Mouse (Mus musculus): Measurements from ENCODE around the gene Orai3.
"Not testable (repeated sequence)": the region's sequence is repeated elsewhere in the genome, so short reads cannot be mapped to it uniquely, and the experiment has no call there.

Gene Orai3

DNA sequence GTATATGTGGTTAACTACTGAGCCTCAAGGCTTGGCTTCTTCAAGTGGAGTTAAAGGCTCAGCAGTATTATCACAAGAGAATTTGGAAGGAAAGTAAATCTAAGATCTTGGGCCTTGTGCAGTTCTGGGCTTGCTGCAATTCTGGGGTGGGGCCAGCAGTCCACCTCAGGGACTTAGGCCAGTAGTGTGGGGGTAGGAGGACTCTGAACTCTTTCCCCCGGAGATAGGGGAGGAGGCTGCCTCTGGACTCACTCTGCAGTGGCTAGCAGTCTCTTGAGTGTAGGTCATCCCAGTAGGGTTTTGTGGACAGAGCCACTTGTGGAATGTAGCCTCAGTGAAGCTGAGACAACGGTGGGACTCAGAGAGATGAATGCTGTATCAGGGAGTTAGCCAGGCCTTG lies 3.9 kb upstream of the Orai3 start:
- DNase-seq, result no peak

DNA sequence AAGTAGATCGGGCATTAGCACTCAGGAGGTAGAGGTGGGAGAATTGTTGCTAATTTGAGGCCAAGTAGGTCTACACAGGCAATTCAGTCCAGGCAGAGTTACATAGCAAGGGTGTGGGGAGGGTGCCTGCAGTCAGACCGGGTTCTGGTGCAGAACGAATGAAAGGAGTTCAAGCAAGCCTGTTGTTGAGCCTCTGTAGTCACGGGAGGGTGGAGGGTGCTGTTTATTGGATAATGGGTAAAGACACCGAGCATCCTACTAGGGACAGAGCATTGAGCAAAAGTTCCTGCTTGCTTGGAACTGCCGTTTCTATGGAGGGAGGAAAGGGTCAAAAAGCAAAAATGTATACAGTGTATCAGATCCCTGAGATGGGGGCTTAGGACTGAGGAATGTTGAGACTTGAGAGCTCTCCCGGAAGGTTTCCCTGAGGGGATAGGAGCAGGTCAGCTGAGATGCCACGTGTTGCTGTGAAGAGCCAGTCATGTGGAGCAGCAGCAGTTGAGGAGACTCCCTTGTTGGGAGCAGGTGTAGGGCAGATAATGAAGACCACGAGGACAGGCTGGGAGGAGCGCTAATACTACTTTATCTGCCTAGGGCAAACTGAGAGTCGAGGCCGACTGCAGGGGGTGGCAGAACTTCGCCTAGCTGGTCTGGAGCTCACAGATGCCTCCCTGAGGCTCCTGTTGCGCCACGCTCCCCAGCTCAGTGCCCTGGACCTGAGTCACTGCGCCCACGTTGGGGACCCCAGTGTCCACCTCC lies 2.6 kb upstream of the Orai3 start:
- no peak for DNase-seq

DNA sequence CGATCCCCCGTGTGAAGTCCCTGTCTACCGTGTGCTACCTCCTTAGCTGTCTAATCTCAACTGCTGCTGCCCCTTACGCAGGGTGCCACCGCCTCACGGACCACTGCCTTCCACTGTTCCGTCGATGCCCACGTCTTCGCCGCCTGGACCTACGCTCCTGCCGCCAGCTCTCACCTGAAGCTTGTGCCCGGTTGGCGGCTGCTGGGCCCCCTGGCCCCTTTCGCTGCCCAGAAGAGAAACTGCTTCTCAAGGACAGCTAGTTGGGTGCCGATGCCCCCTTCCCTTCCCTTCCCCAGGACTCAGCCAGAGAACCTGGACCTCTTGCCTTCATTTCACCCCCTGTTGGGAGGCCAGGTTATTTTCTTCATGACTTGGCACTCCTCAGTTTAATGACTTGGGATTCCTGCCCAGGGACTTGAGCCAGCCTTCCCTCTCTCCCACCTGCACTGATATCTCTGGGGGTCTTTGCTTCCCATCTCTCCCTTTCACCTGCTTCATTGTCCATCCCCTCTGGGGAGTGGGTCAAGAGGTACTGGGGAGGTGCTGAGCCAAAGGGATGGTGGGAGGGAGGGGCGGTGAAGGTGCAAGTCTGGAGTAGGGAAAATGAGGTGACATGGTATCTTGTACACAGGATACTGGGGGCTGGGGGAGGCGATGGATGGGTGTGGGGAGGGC lies 1.8 kb upstream of the Orai3 start:
- no peak for DNase-seq

DNA sequence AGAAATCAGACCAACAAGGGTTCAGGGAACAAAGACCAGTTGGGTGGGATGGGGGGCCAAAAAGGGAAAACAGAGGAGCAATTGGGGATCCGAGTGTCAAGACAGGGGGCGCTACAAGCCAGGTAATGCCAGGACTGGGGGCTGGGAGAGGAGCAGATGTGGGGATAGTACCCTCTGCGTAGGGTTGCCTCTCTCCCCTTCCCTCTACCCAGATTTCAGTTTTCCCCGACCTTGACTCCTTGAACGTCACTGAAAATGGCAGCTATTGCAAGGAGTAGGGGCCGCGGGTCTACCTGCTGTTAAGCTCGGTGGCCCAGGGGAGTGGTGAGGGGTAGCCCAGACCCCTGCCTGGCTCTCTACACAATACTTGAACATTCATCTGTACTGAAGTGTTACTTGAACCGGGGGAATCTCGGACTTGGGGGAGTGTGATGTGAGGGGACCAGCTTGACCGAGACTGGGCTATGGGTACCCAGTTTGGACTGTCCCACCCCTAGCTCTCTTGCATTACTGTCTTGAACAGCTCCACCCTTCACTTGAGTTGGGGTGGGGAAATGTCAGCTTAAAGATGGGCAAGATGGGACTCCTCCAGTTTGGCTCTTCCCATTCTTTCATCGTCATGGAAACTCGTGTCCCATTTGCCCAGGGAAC lies 1.1 kb upstream of the Orai3 start:
- no peak for DNase-seq

DNA sequence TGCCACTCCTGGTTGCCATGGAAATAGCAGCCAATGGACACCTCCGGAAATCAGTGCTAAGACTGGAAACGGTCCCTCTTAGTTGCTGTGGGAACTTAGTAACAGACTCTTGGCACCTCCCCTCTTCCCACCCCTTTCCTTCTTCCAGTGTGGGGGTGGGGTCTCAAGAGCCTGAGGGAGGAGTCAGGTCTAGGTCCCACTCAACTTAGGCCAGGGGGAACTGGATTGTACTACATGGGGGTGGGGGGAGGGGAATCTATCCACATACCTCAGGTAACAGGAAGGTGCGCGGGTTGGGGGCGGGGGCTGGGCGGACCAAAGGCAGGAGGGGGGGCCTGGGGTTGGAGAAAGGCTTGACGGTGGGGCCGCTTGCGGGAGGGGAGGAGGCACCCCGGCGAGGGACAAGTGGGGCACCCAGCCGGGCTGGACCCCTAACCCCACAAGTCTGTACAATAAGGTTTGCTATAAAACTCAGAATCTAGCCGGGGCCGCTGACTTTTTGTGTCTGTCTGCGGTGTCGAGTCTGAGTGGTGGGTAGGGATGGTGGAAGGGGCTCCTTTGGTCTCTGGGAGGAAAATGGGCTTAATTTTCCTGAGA lies 520 bp upstream of the Orai3 start:
- peak; percentile 97 to 98 for DNase-seq

DNA sequence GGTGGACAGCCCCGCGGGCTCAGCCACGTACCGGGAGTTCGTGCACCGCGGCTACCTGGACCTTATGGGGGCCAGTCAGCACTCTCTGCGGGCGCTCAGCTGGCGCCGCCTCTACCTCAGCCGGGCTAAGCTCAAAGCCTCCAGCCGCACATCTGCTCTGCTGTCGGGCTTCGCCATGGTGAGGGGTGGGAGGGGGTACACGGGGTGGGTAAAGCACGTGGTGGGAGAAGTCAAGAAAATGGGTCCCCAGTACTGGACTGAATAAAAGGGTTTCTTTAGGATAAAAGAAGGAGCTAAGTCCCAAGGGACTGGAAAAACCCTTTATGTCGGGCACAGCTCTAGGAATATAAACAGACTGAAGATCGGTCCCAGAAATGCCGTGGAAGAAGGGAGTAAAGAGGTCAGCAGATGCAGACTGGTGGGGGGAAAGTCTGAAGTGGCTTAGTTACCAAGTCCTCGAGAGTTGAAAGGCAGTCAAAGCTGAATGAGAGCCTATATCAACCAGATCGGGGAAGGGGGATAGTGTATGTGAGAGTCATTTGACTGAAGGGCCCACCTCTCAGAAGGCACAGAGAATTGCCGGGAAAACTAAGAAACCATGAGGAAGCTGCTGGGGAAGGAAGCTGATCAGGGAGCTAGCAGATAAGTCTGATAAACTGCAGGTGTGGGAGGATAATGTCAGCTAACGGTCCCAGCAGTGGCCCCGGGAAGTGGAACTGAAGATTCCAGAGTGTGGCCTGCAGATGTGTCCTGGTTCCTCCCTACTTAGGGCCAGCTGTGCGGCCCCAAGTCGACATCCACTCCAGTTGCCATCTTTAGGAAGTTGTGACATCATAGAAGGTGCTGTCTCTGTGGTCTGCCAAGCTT lies 657 bp downstream of the Orai3 start:
- no peak for DNase-seq

DNA sequence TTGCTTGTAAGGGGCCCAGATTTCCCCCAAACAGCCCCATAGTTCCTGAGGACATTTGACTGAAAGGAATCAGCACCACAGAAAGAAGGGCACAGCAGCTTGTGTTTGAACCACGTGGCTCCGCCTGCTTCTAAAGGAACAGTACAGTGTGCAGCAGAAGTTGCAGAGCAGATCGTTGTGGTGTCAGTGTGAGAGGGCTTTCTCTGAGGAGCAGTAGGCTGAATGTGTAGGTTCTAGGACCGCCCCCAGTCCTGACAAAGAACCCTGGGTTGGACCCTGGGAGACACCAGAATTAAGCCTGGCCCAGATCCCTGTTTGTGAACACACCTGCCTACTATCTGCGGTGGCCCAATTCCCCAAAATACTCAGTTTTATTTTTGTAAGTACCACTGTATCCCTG lies 1.6 kb downstream of the Orai3 start:
- DNase-seq, result no peak

DNA sequence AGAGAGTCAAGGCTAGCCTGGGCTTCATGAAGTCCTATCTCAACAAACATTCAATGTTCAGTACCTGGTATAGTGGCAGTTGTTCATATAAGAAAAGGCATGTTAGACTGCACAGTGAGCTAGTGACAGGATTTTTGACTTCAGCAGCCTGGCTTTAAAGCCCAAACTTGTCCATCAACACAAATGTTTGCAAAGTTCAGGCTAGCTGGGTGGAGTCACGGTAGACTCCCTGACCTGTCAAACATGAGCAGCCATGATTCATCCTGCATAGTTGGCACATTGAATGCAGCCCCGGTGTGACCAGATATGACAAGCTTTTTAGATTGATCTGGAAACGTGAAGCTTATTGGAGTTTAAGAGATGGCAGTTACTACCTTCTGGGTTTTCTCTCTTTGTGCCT lies 2.5 kb downstream of the Orai3 start:
- no peak for DNase-seq

DNA sequence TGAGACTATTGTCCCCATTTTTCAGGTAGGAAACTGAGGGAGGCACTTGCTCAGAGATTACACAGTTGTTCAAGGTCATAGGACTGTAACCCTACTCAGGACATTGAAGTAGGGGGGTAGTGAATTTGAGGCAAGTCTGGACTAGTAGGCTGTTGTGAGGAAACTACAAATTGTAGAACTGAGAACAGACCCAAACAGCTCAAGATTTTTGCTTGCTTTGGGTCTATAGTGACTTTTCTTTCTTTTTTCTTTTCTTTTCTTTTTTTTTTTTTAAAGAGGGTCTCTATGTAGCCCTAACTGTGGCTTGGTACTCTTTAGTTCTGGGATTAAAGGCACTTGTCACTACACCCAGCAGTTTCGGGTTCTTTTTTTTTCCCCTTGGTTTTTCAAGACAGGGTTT lies 2.9 kb downstream of the Orai3 start:
- no peak for DNase-seq

DNA sequence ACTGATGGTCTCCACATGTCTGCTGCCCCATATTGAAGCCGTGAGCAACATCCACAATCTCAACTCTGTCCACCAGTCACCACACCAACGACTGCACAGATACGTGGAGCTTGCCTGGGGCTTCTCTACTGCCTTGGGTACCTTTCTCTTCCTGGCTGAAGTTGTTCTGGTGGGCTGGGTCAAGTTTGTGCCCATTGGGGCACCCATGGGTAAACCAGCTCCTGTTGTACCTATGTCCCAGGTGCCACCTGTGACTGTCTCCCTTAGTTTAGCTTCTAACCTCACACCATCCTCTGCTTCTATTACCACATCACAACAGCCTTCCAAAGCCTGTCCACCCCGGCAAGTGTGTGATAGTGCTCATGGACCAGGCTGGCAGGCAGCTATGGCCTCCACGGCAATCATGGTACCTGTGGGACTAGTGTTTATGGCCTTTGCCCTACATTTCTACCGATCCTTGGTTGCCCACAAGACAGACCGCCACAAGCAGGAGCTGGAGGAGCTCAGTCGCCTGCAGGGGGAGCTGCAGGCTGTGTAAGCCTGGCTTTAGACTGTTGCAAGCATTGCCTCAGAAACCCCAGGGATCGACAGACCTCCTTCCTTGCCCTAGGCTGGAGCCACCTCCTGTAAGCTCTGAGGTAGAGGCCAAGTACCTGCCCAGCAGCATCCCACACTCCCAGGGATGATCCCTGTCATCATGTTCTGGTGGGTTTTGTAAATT lies 4.2 kb downstream of the Orai3 start:
- DNase-seq, result peak; percentile 47 to 62

DNA sequence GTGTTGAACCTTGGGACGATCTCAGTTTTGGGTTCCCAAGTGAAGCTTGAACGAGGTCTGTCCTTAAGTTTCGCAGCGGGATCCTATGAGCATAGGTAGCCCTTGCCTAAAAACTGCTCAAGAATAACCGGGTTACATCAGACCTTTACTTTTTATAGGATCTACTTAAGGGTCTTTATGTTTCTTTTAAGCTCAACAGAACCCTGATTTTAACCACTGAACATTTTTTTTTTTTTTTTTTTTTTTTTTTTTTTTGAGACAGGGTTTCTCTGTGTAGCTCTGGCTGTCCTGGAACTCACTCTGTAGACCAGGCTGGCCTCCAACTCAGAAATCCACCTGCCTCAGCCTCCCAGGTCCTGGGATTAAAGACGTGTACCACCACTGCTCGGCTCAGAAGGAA lies 6.2 kb downstream of the Orai3 start:
- DNase-seq, result not testable (repeated sequence)

DNA sequence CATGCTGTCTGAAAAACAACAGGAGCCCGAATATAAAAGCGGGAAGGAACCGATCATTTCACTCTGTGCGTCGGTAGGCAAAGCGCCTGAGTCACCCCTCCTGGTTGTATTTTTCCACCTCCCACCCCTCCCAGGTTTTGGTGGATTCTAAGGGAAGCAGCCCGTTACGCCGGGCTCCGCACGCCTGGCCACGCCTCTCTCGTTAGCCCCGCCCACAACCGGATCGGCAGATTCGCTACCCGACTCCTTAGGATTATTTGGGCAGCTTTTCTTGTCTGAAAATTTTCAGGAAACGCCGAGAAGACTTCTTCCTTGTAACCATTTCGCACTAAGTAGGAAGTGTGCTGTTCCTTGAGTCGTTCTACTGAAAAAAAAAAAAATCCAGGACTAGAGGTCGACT lies 6.8 kb downstream of the Orai3 start, which contains the start of gene Setd1a:
Setd1a (plus strand) TSS at position 245 of the 400 bp plus-strand sequence.
- peak; percentile 84 to 88 for DNase-seq

DNA sequence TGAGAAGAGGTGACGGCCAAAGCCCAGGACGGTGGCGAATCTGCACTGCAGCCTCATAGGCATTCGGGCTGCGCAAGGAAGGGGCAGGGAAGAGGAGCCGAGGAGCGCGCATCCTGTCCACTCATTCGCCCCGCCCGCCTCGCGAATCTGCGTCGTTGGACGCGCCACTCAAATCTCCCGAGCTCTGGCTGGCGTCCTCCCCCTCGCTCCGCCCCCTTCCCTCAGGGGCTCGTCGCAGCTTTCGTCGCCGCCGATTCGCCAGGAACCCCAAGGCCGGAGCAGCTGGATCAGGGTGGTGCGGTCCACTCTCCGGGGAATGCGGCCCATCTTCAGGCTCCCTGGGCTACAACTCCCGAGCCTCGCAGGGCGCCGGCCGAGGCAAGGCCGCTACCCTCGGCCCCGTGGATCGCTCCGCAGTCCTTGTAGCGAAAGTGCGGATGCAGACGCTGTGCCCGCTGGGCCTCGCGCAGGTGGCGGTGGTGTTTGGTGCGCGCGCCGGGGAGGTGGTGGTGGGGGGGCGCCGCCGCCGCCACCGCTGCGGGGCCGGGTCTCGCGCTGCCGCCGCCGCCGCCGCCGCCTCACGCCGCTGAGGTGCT lies 7.4 kb downstream of the Orai3 start:
- DNase-seq, result peak; percentile 96 to 97

DNA sequence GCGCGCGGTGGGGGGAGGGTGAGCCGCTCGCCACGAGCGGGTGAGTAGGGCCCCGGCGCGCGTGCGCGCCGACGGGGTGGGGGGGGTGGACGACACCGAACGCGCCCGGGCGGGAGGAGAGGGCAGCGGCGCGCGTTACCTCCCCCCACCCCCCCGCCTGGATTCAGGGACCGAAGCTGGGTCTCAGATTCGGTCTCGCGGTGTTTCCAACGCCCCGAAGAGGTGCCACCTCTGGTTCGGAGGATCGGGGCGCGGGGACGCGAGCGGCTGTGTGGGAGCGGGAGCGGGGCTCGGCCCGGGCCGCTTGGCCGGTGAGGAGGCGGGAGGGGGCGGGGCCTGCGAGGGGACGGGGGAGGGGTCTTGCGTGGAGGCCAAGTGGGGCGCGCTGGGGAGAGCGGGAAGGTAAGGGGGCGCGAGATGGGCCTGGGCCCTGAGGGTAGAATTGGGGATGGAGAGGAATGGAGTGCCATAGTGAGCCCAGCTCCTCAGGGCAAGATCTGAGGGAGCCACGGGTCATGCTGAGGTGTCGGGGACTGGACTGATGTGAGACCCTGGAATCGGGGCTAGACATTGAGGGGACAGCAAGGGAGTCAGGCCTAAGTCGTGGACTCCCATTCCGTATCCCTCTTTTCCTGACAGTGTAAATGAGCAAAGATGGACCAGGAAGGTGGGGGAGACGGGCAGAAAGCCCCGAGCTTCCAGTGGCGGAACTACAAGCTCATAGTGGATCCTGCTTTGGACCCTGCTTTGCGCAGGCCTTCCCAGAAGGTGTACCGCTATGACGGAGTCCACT lies 8.1 kb downstream of the Orai3 start:
- peak; percentile 39 to 42 for DNase-seq

DNA sequence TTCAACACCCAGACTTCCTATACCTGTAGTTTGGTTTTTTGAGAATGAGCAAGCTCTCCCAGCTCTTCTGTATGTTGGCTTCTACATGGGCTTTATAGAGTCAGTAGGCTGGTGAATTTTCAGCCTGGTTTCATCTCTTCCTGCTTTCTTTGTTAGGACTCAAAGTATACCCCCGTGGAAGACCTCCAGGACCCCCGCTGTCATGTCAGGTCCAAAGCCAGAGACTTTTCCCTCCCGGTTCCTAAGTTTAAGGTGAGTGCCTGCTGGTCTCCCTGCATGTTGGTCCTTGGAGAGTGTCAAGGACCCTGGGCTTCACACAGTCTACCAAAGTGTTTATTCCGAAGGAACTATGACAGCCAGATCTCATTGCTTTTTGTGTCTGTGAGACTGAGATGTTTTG lies 8.7 kb downstream of the Orai3 start:
- no peak for DNase-seq

DNA sequence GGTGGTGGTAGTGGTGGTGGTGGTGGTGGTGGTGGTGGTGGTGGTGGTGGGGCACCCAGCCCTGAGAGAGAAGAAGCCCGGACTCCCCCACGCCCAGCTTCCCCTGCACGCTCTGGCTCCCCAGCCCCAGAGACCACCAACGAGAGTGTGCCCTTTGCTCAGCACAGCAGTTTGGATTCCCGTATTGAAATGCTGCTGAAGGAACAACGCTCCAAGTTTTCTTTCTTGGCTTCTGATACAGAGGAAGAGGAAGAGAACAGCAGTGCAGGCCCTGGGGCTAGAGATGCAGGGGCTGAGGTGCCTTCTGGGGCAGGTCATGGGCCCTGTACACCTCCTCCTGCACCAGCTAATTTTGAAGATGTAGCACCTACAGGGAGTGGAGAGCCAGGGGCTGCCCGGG lies 15.7 kb downstream of the Orai3 start, which contains the start of gene Gm49388:
Gm49388 (plus strand) TSS at position 301 of the 400 bp plus-strand sequence.
- DNase-seq, result no peak

DNA sequence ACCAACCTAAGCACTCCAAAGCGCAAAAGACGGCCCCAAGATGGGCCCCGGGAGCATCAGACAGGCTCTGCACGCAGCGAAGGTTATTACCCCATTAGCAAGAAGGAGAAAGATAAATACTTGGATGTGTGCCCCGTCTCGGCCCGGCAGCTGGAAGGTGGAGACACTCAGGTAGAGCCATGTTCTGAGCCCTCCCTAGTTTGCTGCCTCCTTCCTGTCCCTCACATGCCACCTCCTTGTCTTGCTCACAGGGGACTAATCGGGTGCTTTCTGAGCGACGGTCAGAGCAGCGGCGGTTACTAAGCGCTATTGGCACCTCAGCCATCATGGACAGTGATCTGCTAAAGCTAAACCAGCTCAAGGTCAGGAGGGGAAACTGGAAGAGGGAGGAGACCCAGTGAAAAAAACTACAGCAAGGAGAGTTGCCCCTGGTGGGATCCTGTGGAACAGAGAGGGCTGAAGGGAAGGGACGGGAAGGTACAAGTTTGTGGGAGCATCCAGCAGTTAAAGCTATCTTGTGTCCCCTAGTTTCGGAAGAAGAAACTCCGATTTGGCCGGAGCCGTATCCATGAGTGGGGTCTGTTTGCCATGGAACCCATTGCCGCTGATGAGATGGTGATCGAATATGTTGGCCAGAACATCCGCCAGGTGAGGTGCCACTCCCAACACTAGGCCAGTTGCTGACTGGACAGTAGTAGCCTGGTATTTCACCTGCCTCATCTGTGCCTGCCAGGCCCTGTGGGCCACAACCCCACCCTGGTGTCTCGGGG lies 27.6 kb downstream of the Orai3 start:
- DNase-seq, result no peak

DNA sequence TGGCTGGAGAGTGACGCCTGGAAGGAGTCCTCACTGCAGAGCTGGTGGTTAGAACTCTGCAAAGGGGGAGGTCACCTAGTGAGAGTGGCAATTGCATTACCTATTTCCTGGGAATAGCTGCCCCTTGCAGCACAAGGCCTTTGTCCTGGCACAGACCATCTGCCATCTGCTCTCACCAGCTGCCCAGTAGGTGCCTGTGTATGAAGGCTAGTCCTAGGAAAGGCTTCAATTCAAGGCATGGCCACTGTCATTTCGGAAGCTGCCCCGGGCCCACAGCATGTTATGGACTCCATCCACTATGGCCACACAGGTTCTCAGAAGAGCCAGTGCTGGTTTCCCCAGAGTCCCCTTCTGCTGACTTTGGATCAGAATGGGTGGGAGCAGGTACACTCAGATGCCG lies 29.0 kb downstream of the Orai3 start:
- no peak for DNase-seq

DNA sequence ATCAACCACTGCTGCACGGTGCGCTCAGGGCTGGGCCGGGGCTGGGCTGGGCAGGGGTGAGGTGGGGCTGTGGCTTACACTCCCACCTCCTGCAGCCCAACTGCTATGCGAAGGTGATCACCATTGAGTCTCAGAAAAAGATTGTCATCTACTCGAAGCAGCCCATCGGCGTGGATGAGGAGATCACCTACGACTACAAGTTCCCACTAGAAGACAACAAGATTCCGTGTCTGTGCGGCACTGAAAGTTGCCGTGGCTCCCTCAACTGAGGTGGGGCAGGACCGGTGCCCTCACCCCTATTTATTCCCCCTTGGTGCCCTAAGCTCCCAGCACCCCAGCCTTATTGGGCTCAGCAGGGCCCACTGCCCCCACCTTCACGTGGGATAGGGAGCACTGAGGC lies 29.6 kb downstream of the Orai3 start:
- no peak for DNase-seq

DNA sequence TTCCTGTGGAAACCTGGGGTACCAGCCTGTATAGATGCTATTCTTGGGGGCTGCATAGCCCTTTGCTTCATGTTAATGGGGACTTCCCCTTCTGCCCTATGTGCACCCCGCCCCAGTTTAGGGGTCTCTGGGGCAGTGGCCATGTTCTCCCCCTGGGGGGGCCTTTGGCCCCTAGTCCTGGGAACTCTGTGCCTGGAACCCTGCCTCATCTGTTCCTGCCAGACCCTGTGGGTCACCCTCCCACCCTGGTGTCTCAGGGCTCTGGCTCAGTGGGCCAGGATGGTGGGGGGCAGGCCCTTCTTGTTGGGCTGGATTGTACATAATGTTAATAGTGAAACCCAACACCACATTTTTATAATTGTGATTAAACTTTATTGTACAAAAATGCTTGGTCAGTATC lies 30.1 kb downstream of the Orai3 start:
- no peak for DNase-seq

Data from lung, adult 18-20 months (tissue).